Comparison of ENCODE assay signal across 16 mouse cellular contexts in genomic region chr19:40662727-40663126, GRCm38 (mm10). TPM values are rescaled to one million over a fixed set of nuclear protein-coding genes. Genes with fewer than 3 reads are reported as not detected.
DNase-seq lines count a peak whose midpoint lies in the region; ATAC-seq and TF ChIP-seq lines count a peak whose summit lies in the region.
"Had no signal": no experiment of that assay in that cellular context is flagged by ENCODE, and none has a peak within 500 bp of the region (broad histone marks: within the 10 kb centered on the region; RNA-seq: fewer than 3 reads in every experiment).

No protein-coding gene starts in this region.

- no peak overlapping the region for H3K4me2 ChIP-seq in embryonic facial prominence, embryonic 13.5 days
- H3K4me2 ChIP-seq: limb, embryonic 15.5 days had no signal

- H3K27me3 ChIP-seq in kidney, adult 2 months (replicated peaks; ENCODE audit: control insufficient read depth, insufficient read depth, low read length) = no peaks in the 10 kb centered on the region
- peaks cover 9% of the 10 kb centered on the region; the same call in 1 of the 2 replicates for H3K27me3 ChIP-seq in embryonic facial prominence, embryonic 13.5 days
- H3K27me3 ChIP-seq in cerebellum, adult 2 months (ENCODE audit: control insufficient read depth, insufficient read depth, low read length) = peaks cover 2% of the 10 kb centered on the region; the same call in 1 of the 2 replicates

- intact Hi-C loops in gastrocnemius, adult 2 months (cut with DNase I) = no loop called here

- no peaks in the 10 kb centered on the region for H3K4me1 ChIP-seq in kidney, adult 2 months (ENCODE audit: control insufficient read depth, insufficient read depth, low read length)
- peaks cover 37% of the 10 kb centered on the region for H3K4me1 ChIP-seq in embryonic facial prominence, embryonic 13.5 days
- H3K4me1 ChIP-seq in cerebellum, adult 2 months (ENCODE audit: control insufficient read depth, insufficient read depth, low read length) = no peaks in the 10 kb centered on the region

- TF ChIP-seq POLR2A in kidney, adult 2 months (IDR thresholded peaks at IDR 0.05; ENCODE audit: low read depth, low read length) = no peak
- no peak for TF ChIP-seq POLR2A in cerebellum, adult 2 months (IDR thresholded peaks at IDR 0.05; ENCODE audit: borderline replicate concordance, insufficient read depth, low read length)

- peaks cover 81% of the 10 kb centered on the region for H3K79me2 ChIP-seq in macrophage (ENCODE audit: inconsistent target)

- H3K4me3 ChIP-seq in gastrocnemius, adult 2 months = peak overlapping the region; percentile 70
- H3K4me3 ChIP-seq in kidney, adult 2 months (ENCODE audit: insufficient read depth, low read depth, low read length) = no peak overlapping the region
- H3K4me3 ChIP-seq in embryonic facial prominence, embryonic 13.5 days = no peak overlapping the region
- H3K4me3 ChIP-seq in macrophage (ENCODE audit: inconsistent target) = no peak overlapping the region
- no peak overlapping the region for H3K4me3 ChIP-seq in cerebellum, adult 2 months (replicated peaks; ENCODE audit: insufficient read depth, low read depth, low read length)
- H3K4me3 ChIP-seq: limb, embryonic 15.5 days had no signal

- no peaks in the 10 kb centered on the region for H3K9me3 ChIP-seq in embryonic facial prominence, embryonic 13.5 days
- H3K9me3 ChIP-seq: limb, embryonic 15.5 days had no signal

- H3K27ac ChIP-seq in gastrocnemius, adult 2 months = peak overlapping the region; percentile 87
- 0 out of 2 replicates have a peak overlapping the region, but pooled peaks have one; percentile 20 for H3K27ac ChIP-seq in kidney, adult 2 months (ENCODE audit: insufficient read depth, low read depth, low read length)
- H3K27ac ChIP-seq in embryonic facial prominence, embryonic 13.5 days = 0 out of 2 replicates have a peak overlapping the region, but pooled peaks have one; percentile 29
- H3K27ac ChIP-seq in macrophage = peak overlapping the region; percentile 96
- H3K27ac ChIP-seq in cerebellum, adult 2 months (ENCODE audit: insufficient read depth, low read length) = no peak overlapping the region
- H3K27ac ChIP-seq: limb, embryonic 15.5 days had no signal

- H3K9ac ChIP-seq in embryonic facial prominence, embryonic 13.5 days = no peak overlapping the region
- H3K9ac ChIP-seq: limb, embryonic 15.5 days had no signal

- no peak for TF ChIP-seq CTCF in gastrocnemius, adult 2 months (IDR thresholded peaks at IDR 0.05)
- TF ChIP-seq CTCF in kidney, adult 2 months (conservative IDR thresholded peaks at IDR 0.05; ENCODE audit: insufficient read depth, insufficient read length, low read depth, low read length) = no peak
- no peak for TF ChIP-seq CTCF in cerebellum, adult 2 months (IDR thresholded peaks at IDR 0.05; ENCODE audit: borderline replicate concordance, insufficient read depth, low read depth, low read length)

- DNase-seq in gastrocnemius, adult 2 months = no peak
- DNase-seq in gastrocnemius, postnatal 4 days (ENCODE audit: low spot score in 2 of 2) = no peak
- peak; percentile 42 for DNase-seq in kidney, adult 2 months
- no peak for DNase-seq in kidney, postnatal 4 days
- DNase-seq in cerebellum, adult 2 months = no peak
- DNase-seq: cerebellum, postnatal 14 days; gastrocnemius, postnatal 36 days; heart, postnatal 14 days; kidney, postnatal 14 days; thymus, adult 18-20 months had no signal

- no peak for ATAC-seq in embryonic facial prominence, embryonic 13.5 days (ENCODE audit: insufficient number of reproducible peaks, insufficient read depth, low FRiP score, low TSS enrichment, low read depth)
- no peak for ATAC-seq in inflammation-experienced regulatory T-cells, adult 6 months
- ATAC-seq: activated CD4-positive, CD25-positive, alpha-beta regulatory T cell, adult 4 months; midbrain, embryonic 16.5 days had no signal

- H3K36me3 ChIP-seq in kidney, adult 2 months (ENCODE audit: control insufficient read depth, insufficient read depth, low read length) = no peaks in the 10 kb centered on the region
- no peaks in the 10 kb centered on the region for H3K36me3 ChIP-seq in embryonic facial prominence, embryonic 13.5 days
- H3K36me3 ChIP-seq in macrophage (ENCODE audit: inconsistent target) = peaks cover 9% of the 10 kb centered on the region; the same call in 1 of the 2 replicates
- H3K36me3 ChIP-seq: limb, embryonic 15.5 days had no signal

- WGBS in kidney, adult 2 months = 72% methylated on average over 2 of the region's 2 CpGs
- WGBS in embryonic facial prominence, embryonic 13.5 days = 42% methylated on average over 2 of the region's 2 CpGs
- WGBS in macrophage (ENCODE audit: missing documents) = 90% methylated on average over 2 of the region's 2 CpGs
- WGBS in cerebellum, adult 2 months = 70% methylated on average over 2 of the region's 2 CpGs

RNA-seq across cellular contexts. Expression of gene Entpd1, which starts 50.6 kb away (rescaled TPM):
- 10 to 100 TPM; 10.0 to 12.9 TPM for total RNA-seq in gastrocnemius, adult 2 months (2021)
- total RNA-seq in gastrocnemius, postnatal 4 days (2021) = 10 to 100 TPM; 29.3 to 31.0 TPM
- 8.0 and 8.4 TPM in 2 replicates for polyA plus RNA-seq in kidney, adult 2 months (2012; rRNA removed)
- 7.5 and 12.5 TPM in 2 replicates for polyA plus RNA-seq in embryonic facial prominence, embryonic 13.5 days (2015; fragmentation: Nextera tagmentation; extraction: Ambion mirVana)
- 100 to 1,000 TPM in 23 of 26 experiments, 10 to 100 TPM in 3; 33.7 to 454 (median 135) TPM for total RNA-seq in macrophage (2018; cell fraction: chromatin; rRNA removed)
- 100 to 1,000 TPM in 18 of 26 experiments, 10 to 100 TPM in 8; 86.1 to 339 (median 189) TPM for total RNA-seq in macrophage (2018; cell fraction: cytosol; rRNA removed)
- 100 to 1,000 TPM in 24 of 26 experiments, 10 to 100 TPM in 2; 83.5 to 570 (median 192) TPM for total RNA-seq in macrophage (2018; cell fraction: nucleus; rRNA removed)
- polyA plus RNA-seq in macrophage (2018) = 164 to 283 TPM (median 241 TPM) in 3 replicates
- 7.5 and 12.0 TPM in 2 replicates for polyA plus RNA-seq in cerebellum, adult 2 months (2012; rRNA removed)
- polyA plus RNA-seq in inflammation-experienced regulatory T-cells, adult 6 months (2017; shearing (Covaris generic)) = 10 to 100 TPM; 46.8 to 61.9 (median 50.3) TPM

RNA-seq across cellular contexts. Expression of gene Tctn3, which starts 50.7 kb away (rescaled TPM):
- 1 to 10 TPM; 2.6 to 2.8 TPM for total RNA-seq in gastrocnemius, adult 2 months (2021)
- total RNA-seq in gastrocnemius, postnatal 4 days (2021) = 1 to 10 TPM; 5.5 to 7.6 TPM
- 8.6 and 8.9 TPM in 2 replicates for polyA plus RNA-seq in kidney, adult 2 months (2012; rRNA removed)
- 14.8 and 17.0 TPM in 2 replicates for polyA plus RNA-seq in embryonic facial prominence, embryonic 13.5 days (2015; fragmentation: Nextera tagmentation; extraction: Ambion mirVana)
- 10 to 100 TPM; 10.5 to 46.6 (median 22.1) TPM for total RNA-seq in macrophage (2018; cell fraction: chromatin; rRNA removed)
- 10 to 100 TPM in 6 of 26 experiments, 1 to 10 TPM in 20; 4.0 to 12.7 (median 7.7) TPM for total RNA-seq in macrophage (2018; cell fraction: cytosol; rRNA removed)
- 10 to 100 TPM in 23 of 26 experiments, 1 to 10 TPM in 3; 9.6 to 43.3 (median 20.3) TPM for total RNA-seq in macrophage (2018; cell fraction: nucleus; rRNA removed)
- 7.0 to 10.4 TPM (median 7.7 TPM) in 3 replicates for polyA plus RNA-seq in macrophage (2018)
- 16.4 and 18.9 TPM in 2 replicates for polyA plus RNA-seq in cerebellum, adult 2 months (2012; rRNA removed)
- polyA plus RNA-seq in inflammation-experienced regulatory T-cells, adult 6 months (2017; shearing (Covaris generic)) = 1 to 10 TPM; 5.8 to 9.4 (median 9.1) TPM
